Mouse (Mus musculus): Measurements from ENCODE around the gene Thoc5. TPM values are rescaled to one million over a fixed set of nuclear protein-coding genes. Genes with fewer than 3 reads are reported as not detected.

Gene Thoc5
- total RNA-seq (2014; rRNA removed) (44.9 and 48.4 TPM in 2 replicates), polyA plus RNA-seq (2015; fragmentation: Nextera tagmentation; extraction: Ambion mirVana) (44.6 and 45.2 TPM in 2 replicates)

- Histone ChIP-seq H3K4me1 (ENCODE audit: insufficient read depth, low read length) (peaks cover 3% of the 10 kb centered on the region; the same call in 1 of the 2 replicates), H3K4me2 (ENCODE audit: low read depth, low read length, poor library complexity, severe bottlenecking) (peak within 1 kb of the TSS; percentile 67), H3K4me3 (ENCODE audit: low read depth, low read length) (peak within 1 kb of the TSS; percentile 74), H3K9me3 (ENCODE audit: low read length) (no peaks in the 10 kb centered on the region), H3K27me3 (ENCODE audit: insufficient read depth, low read length) (no peaks in the 10 kb centered on the region), H3K9ac (replicated peaks; ENCODE audit: low read length, poor library complexity, severe bottlenecking) (peak within 1 kb of the TSS; percentile 84), H3K27ac (ENCODE audit: low read depth, low read length) (peak within 1 kb of the TSS; percentile 83), H3K36me3 (ENCODE audit: insufficient read depth, low read length) (peaks cover 37% of the 10 kb centered on the region)
- no peak for TF ChIP-seq CTCF (IDR thresholded peaks at IDR 0.05)
- ATAC-seq (ENCODE audit: low FRiP score) (peak; percentile 88), DNase-seq (ENCODE audit: low spot score) (peak; percentile 94)
- 3% methylated on average over 52 of the region's 52 CpGs for WGBS
These were observed at the start of gene Thoc5 for GRCm38 (mm10) chr11:4894848-4895816. Thoc5 (plus strand) TSS chr11:4895320.

- Histone ChIP-seq H3K27ac (ENCODE audit: low read depth, low read length) (0 out of 2 replicates have a peak overlapping the region, but pooled peaks have one; percentile 52), H3K27me3 (ENCODE audit: insufficient read depth, low read length) (no peaks in the 10 kb centered on the region), H3K4me1 (ENCODE audit: insufficient read depth, low read length) (peaks cover 7% of the 10 kb centered on the region; the same call in 1 of the 2 replicates), H3K36me3 (ENCODE audit: insufficient read depth, low read length) (no peaks in the 10 kb centered on the region), H3K9me3 (ENCODE audit: low read length) (no peaks in the 10 kb centered on the region), H3K4me2 (ENCODE audit: low read depth, low read length, poor library complexity, severe bottlenecking) (peak overlapping the region; percentile 69), H3K9ac (replicated peaks; ENCODE audit: low read length, poor library complexity, severe bottlenecking) (peak overlapping the region; percentile 72), H3K4me3 (ENCODE audit: low read depth, low read length) (peak overlapping the region; percentile 74)
- TF ChIP-seq CTCF (IDR thresholded peaks at IDR 0.05): no peak
- under 1% methylated on average over 47 of the region's 50 CpGs for WGBS
- DNase-seq (ENCODE audit: low spot score) (no peak), ATAC-seq (ENCODE audit: low FRiP score) (peak; percentile 61)
These were observed 46.5 kb upstream of the Thoc5 start for GRCm38 (mm10) chr11:4848483-4849248.

DNA sequence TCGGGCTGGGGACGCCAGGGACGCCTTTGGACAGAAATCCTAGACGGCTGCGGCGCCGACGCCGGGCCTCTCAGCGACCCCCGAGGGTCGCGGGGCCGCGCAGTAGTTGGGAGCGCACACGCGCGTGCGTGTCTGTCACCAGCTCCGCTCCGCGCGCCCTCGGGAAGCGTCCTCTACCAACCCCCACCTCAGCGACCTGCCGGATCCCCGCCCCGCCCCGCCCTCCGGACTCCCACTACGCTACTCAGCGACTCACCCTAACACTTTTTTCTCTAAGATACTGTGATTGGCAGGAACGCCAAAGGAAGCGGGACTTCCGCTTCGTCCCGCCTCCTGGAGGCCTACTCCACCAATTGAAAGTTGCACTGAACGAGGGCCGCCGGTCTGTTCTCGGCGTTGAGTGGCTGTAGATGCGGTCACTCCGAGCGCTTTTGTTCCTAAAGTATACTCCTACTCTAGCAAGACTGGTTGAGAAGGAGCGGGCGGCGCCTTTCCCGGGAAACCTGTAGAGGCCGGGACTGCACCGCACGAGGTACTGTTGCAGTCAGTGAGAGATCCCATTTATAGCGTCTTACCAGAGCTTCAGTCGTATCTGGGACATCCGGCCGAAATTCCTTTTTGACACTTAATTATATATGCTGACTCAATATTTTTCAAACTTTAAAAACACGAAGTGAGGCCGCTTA lies 45.7 kb upstream of the Thoc5 start, which contains the start of gene Nf2:
Gene Nf2 (minus strand): TSS at position 279 of the 686 bp plus-strand sequence.
- WGBS: under 1% methylated on average over 50 of the region's 60 CpGs
- peak; percentile 28 for TF ChIP-seq CTCF (IDR thresholded peaks at IDR 0.05)
- Histone ChIP-seq H3K4me2 (ENCODE audit: low read depth, low read length, poor library complexity, severe bottlenecking) (peak within 1 kb of the TSS; percentile 69), H3K9ac (replicated peaks; ENCODE audit: low read length, poor library complexity, severe bottlenecking) (peak within 1 kb of the TSS; percentile 72), H3K9me3 (ENCODE audit: low read length) (no peaks in the 10 kb centered on the region), H3K36me3 (ENCODE audit: insufficient read depth, low read length) (no peaks in the 10 kb centered on the region), H3K27me3 (ENCODE audit: insufficient read depth, low read length) (no peaks in the 10 kb centered on the region), H3K4me3 (ENCODE audit: low read depth, low read length) (peak within 1 kb of the TSS; percentile 74), H3K4me1 (ENCODE audit: insufficient read depth, low read length) (peaks cover 7% of the 10 kb centered on the region; the same call in 1 of the 2 replicates), H3K27ac (ENCODE audit: low read depth, low read length) (0 out of 2 replicates have a peak within 1 kb of the TSS, but pooled peaks have one; percentile 52)
- DNase-seq (ENCODE audit: low spot score): peak; percentile 99
- ATAC-seq (ENCODE audit: low FRiP score): peak; percentile 100

- 91% methylated on average over 2 of the region's 2 CpGs for WGBS
- H3K27ac ChIP-seq (ENCODE audit: low read depth, low read length): no peak overlapping the region
- H3K36me3 ChIP-seq (ENCODE audit: insufficient read depth, low read length): no peaks in the 10 kb centered on the region
- no peak overlapping the region for H3K4me2 ChIP-seq (ENCODE audit: low read depth, low read length, poor library complexity, severe bottlenecking)
- H3K9ac ChIP-seq (replicated peaks; ENCODE audit: low read length, poor library complexity, severe bottlenecking): no peak overlapping the region
- no peak overlapping the region for H3K4me3 ChIP-seq (ENCODE audit: low read depth, low read length)
- no peak for TF ChIP-seq CTCF (IDR thresholded peaks at IDR 0.05)
- no peaks in the 10 kb centered on the region for H3K27me3 ChIP-seq (ENCODE audit: insufficient read depth, low read length)
- DNase-seq (ENCODE audit: low spot score) (no peak), ATAC-seq (ENCODE audit: low FRiP score) (no peak)
- H3K4me1 ChIP-seq (ENCODE audit: insufficient read depth, low read length): peaks cover 7% of the 10 kb centered on the region; the same call in 1 of the 2 replicates
- H3K9me3 ChIP-seq (ENCODE audit: low read length): no peaks in the 10 kb centered on the region
These were observed 44.7 kb upstream of the Thoc5 start for GRCm38 (mm10) chr11:4850404-4850803.

DNA sequence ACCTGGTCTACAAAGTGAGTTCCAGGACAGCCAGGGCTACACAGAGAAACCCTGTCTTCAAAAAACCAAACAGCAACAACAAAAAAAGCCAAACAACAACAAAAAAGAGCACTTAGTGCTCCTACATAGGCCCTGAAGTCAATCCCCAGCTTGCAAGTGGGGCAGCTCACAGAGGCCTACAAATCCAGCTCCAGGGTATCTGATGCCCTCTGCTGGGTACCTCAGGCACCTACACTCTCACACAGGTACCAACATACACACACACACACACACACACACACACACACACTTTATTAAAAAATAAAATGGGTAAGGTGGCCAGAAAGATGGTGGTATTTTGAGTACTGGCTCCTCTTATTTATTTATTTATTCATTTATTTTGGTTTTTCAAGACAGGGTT lies 42.1 kb upstream of the Thoc5 start:
- TF ChIP-seq CTCF (IDR thresholded peaks at IDR 0.05): no peak
- no peak overlapping the region for H3K4me2 ChIP-seq (ENCODE audit: low read depth, low read length, poor library complexity, severe bottlenecking)
- no peak overlapping the region for H3K27ac ChIP-seq (ENCODE audit: low read depth, low read length)
- H3K4me1 ChIP-seq (ENCODE audit: insufficient read depth, low read length): peaks cover 1% of the 10 kb centered on the region; the same call in 1 of the 2 replicates
- no peaks in the 10 kb centered on the region for H3K27me3 ChIP-seq (ENCODE audit: insufficient read depth, low read length)
- ATAC-seq (ENCODE audit: low FRiP score): no peak
- DNase-seq (ENCODE audit: low spot score): no peak
- H3K9ac ChIP-seq (replicated peaks; ENCODE audit: low read length, poor library complexity, severe bottlenecking): no peak overlapping the region
- no peaks in the 10 kb centered on the region for H3K9me3 ChIP-seq (ENCODE audit: low read length)
- no peak overlapping the region for H3K4me3 ChIP-seq (ENCODE audit: low read depth, low read length)
- H3K36me3 ChIP-seq (ENCODE audit: insufficient read depth, low read length): no peaks in the 10 kb centered on the region

Measured in midbrain, postnatal 0 days (tissue).